Mouse (Mus musculus): Measurements from ENCODE around the gene Trpm7. TPM values are rescaled to one million over a fixed set of nuclear protein-coding genes. Genes with fewer than 3 reads are reported as not detected.
A peak's percentile ranks its signal among the peaks of the same experiment; 100 is the strongest.

Gene Trpm7
- polyA plus RNA-seq, 1 experiment from 2014 or later = 49.2 TPM

- H3K9me3 ChIP-seq = no peaks in the 10 kb centered on the region
- H3K27ac ChIP-seq = no peak overlapping the region
- no peak for DNase-seq (ENCODE audit: extremely low spot score, low spot score)
- H3K4me1 ChIP-seq = peaks cover 26% of the 10 kb centered on the region
- H3K4me3 ChIP-seq = no peak overlapping the region
- no peaks in the 10 kb centered on the region for H3K27me3 ChIP-seq (ENCODE audit: poor library complexity, severe bottlenecking)
- WGBS = 85% methylated on average over 1 of the region's 1 CpGs
- H3K36me3 ChIP-seq (replicated peaks) = no peaks in the 10 kb centered on the region
Observed at GRCm38 (mm10) chr2:126877991-126878390, 2.0 kb upstream of the Trpm7 start.

GRCm38 (mm10) chr2:126875516-126875835 is 554 bp downstream of the Trpm7 start:
- no peaks in the 10 kb centered on the region for H3K9me3 ChIP-seq
- peak overlapping the region; percentile 83 for H3K4me3 ChIP-seq
- under 1% methylated on average over 18 of the region's 18 CpGs for WGBS
- H3K36me3 ChIP-seq (replicated peaks) = no peaks in the 10 kb centered on the region
- H3K27me3 ChIP-seq (ENCODE audit: poor library complexity, severe bottlenecking) = no peaks in the 10 kb centered on the region
- DNase-seq (ENCODE audit: extremely low spot score, low spot score) = peak; percentile 55
- H3K4me1 ChIP-seq = peaks cover 26% of the 10 kb centered on the region
- peak overlapping the region; percentile 97 for H3K27ac ChIP-seq

GRCm38 (mm10) chr2:126874809-126875515 is 1.1 kb downstream of the Trpm7 start:
- Histone ChIP-seq H3K27ac (peak overlapping the region; percentile 97), H3K4me3 (peak overlapping the region; percentile 83), H3K9me3 (no peaks in the 10 kb centered on the region), H3K36me3 (replicated peaks) (no peaks in the 10 kb centered on the region), H3K27me3 (ENCODE audit: poor library complexity, severe bottlenecking) (no peaks in the 10 kb centered on the region), H3K4me1 (peaks cover 26% of the 10 kb centered on the region)
- DNase-seq (ENCODE audit: extremely low spot score, low spot score) = peak; percentile 15
- 32% methylated on average over 13 of the region's 13 CpGs for WGBS

GRCm38 (mm10) chr2:126866301-126866700 is 9.7 kb downstream of the Trpm7 start:
- H3K36me3 ChIP-seq (replicated peaks) = peaks cover 6% of the 10 kb centered on the region; the same call in 1 of the 2 replicates
- 96% methylated on average over 1 of the region's 1 CpGs for WGBS
- H3K4me1 ChIP-seq = no peaks in the 10 kb centered on the region
- no peaks in the 10 kb centered on the region for H3K27me3 ChIP-seq (ENCODE audit: poor library complexity, severe bottlenecking)
- no peak for DNase-seq (ENCODE audit: extremely low spot score, low spot score)
- no peaks in the 10 kb centered on the region for H3K9me3 ChIP-seq
- no peak overlapping the region for H3K4me3 ChIP-seq
- H3K27ac ChIP-seq = no peak overlapping the region

- 93% methylated on average over 10 of the region's 10 CpGs for WGBS
- H3K4me1 ChIP-seq = no peaks in the 10 kb centered on the region
- H3K27ac ChIP-seq = no peak overlapping the region
- no peaks in the 10 kb centered on the region for H3K27me3 ChIP-seq (ENCODE audit: poor library complexity, severe bottlenecking)
- DNase-seq (ENCODE audit: extremely low spot score, low spot score) = no peak
- peaks cover 6% of the 10 kb centered on the region; the same call in 1 of the 2 replicates for H3K36me3 ChIP-seq (replicated peaks)
- H3K9me3 ChIP-seq = no peaks in the 10 kb centered on the region
- H3K4me3 ChIP-seq = no peak overlapping the region
Observed at GRCm38 (mm10) chr2:126865501-126866199, 10.4 kb downstream of the Trpm7 start.

GRCm38 (mm10) chr2:126865026-126865425 is 11.0 kb downstream of the Trpm7 start:
- no peak overlapping the region for H3K4me3 ChIP-seq
- no peaks in the 10 kb centered on the region for H3K27me3 ChIP-seq (ENCODE audit: poor library complexity, severe bottlenecking)
- no peaks in the 10 kb centered on the region for H3K9me3 ChIP-seq
- H3K27ac ChIP-seq = no peak overlapping the region
- WGBS = 89% methylated on average over 3 of the region's 3 CpGs
- no peak for DNase-seq (ENCODE audit: extremely low spot score, low spot score)
- H3K36me3 ChIP-seq (replicated peaks) = peaks cover 6% of the 10 kb centered on the region; the same call in 1 of the 2 replicates
- H3K4me1 ChIP-seq = no peaks in the 10 kb centered on the region

- no peak overlapping the region for H3K4me3 ChIP-seq
- H3K9me3 ChIP-seq = no peaks in the 10 kb centered on the region
- DNase-seq (ENCODE audit: extremely low spot score, low spot score) = no peak
- H3K4me1 ChIP-seq = no peaks in the 10 kb centered on the region
- H3K27ac ChIP-seq = no peak overlapping the region
- H3K36me3 ChIP-seq (replicated peaks) = peaks cover 86% of the 10 kb centered on the region
- H3K27me3 ChIP-seq (ENCODE audit: poor library complexity, severe bottlenecking) = no peaks in the 10 kb centered on the region
- 98% methylated on average over 4 of the region's 4 CpGs for WGBS
Observed at GRCm38 (mm10) chr2:126844751-126845150, 31.3 kb downstream of the Trpm7 start.

- Histone ChIP-seq H3K27ac (no peak overlapping the region), H3K36me3 (replicated peaks) (peaks cover 91% of the 10 kb centered on the region), H3K27me3 (ENCODE audit: poor library complexity, severe bottlenecking) (no peaks in the 10 kb centered on the region), H3K4me3 (no peak overlapping the region), H3K4me1 (no peaks in the 10 kb centered on the region), H3K9me3 (no peaks in the 10 kb centered on the region)
- no peak for DNase-seq (ENCODE audit: extremely low spot score, low spot score)
- 89% methylated on average over 5 of the region's 5 CpGs for WGBS
Observed at GRCm38 (mm10) chr2:126838848-126839247, 37.2 kb downstream of the Trpm7 start.

GRCm38 (mm10) chr2:126817414-126817813 is 58.6 kb downstream of the Trpm7 start:
- no peak overlapping the region for H3K27ac ChIP-seq
- no peaks in the 10 kb centered on the region for H3K9me3 ChIP-seq
- WGBS = 85% methylated on average over 2 of the region's 2 CpGs
- H3K27me3 ChIP-seq (ENCODE audit: poor library complexity, severe bottlenecking) = no peaks in the 10 kb centered on the region
- no peak for DNase-seq (ENCODE audit: extremely low spot score, low spot score)
- H3K4me1 ChIP-seq = no peaks in the 10 kb centered on the region
- no peak overlapping the region for H3K4me3 ChIP-seq
- H3K36me3 ChIP-seq (replicated peaks) = peaks cover 80% of the 10 kb centered on the region

GRCm38 (mm10) chr2:126816644-126817347 is 59.2 kb downstream of the Trpm7 start:
- DNase-seq (ENCODE audit: extremely low spot score, low spot score) = no peak
- WGBS = 95% methylated on average over 4 of the region's 4 CpGs

GRCm38 (mm10) chr2:126815822-126816221 is 60.2 kb downstream of the Trpm7 start:
- 76% methylated on average over 1 of the region's 1 CpGs for WGBS
- Histone ChIP-seq H3K36me3 (replicated peaks) (peaks cover 83% of the 10 kb centered on the region), H3K4me3 (no peak overlapping the region), H3K27me3 (ENCODE audit: poor library complexity, severe bottlenecking) (no peaks in the 10 kb centered on the region), H3K27ac (no peak overlapping the region), H3K9me3 (no peaks in the 10 kb centered on the region), H3K4me1 (no peaks in the 10 kb centered on the region)
- DNase-seq (ENCODE audit: extremely low spot score, low spot score) = no peak

More at GRCm38 (mm10) chr2:126816644-126817347, 59.2 kb downstream of the Trpm7 start:
- H3K36me3 ChIP-seq (replicated peaks) = peaks cover 81% of the 10 kb centered on the region
- no peaks in the 10 kb centered on the region for H3K27me3 ChIP-seq (ENCODE audit: poor library complexity, severe bottlenecking)
- no peaks in the 10 kb centered on the region for H3K9me3 ChIP-seq
- H3K4me3 ChIP-seq = no peak overlapping the region
- H3K4me1 ChIP-seq = no peaks in the 10 kb centered on the region
- H3K27ac ChIP-seq = no peak overlapping the region

GRCm38 (mm10) chr2:126801980-126802379 is 74.0 kb downstream of the Trpm7 start:
- H3K4me1 ChIP-seq = no peaks in the 10 kb centered on the region
- peaks cover 93% of the 10 kb centered on the region for H3K36me3 ChIP-seq (replicated peaks)
- no peaks in the 10 kb centered on the region for H3K27me3 ChIP-seq (ENCODE audit: poor library complexity, severe bottlenecking)
- H3K27ac ChIP-seq = no peak overlapping the region
- no peak overlapping the region for H3K4me3 ChIP-seq
- DNase-seq (ENCODE audit: extremely low spot score, low spot score) = no peak
- WGBS = 90% methylated on average over 3 of the region's 3 CpGs
- H3K9me3 ChIP-seq = no peaks in the 10 kb centered on the region

- peaks cover 92% of the 10 kb centered on the region for H3K36me3 ChIP-seq (replicated peaks)
- H3K27me3 ChIP-seq (ENCODE audit: poor library complexity, severe bottlenecking) = no peaks in the 10 kb centered on the region
- no peak overlapping the region for H3K4me3 ChIP-seq
- no peaks in the 10 kb centered on the region for H3K4me1 ChIP-seq
- WGBS = 92% methylated on average over 5 of the region's 5 CpGs
- no peak for DNase-seq (ENCODE audit: extremely low spot score, low spot score)
- no peak overlapping the region for H3K27ac ChIP-seq
- no peaks in the 10 kb centered on the region for H3K9me3 ChIP-seq
Observed at GRCm38 (mm10) chr2:126798455-126798854, 77.6 kb downstream of the Trpm7 start.

Measured in forebrain, embryonic 10.5 days (tissue).